Mouse (Mus musculus) activated CD4-positive, CD25-positive, alpha-beta regulatory T cell, adult 4 months (primary cell): ENCODE results near the gene Palm2. TPM values are rescaled to one million over a fixed set of nuclear protein-coding genes. Genes with fewer than 3 reads are reported as not detected.

Experiments used
- polyA plus RNA-seq, 2 experiments: library from polyadenylated mRNA; unstranded; fragments of 100-300 nt; shearing (Covaris generic); gene quantifications; one replicate each; pipeline ENCODE4 v1.2.1; 2017

Palm2 gene
- polyA plus RNA-seq, 2 experiments from 2014 or later = not detected

Other genes with a start within 250 kb of the Palm2 start
- 1 to 10 TPM; 1.6 to 2.0 TPM for gene Ptpn3, start 132.4 kb upstream of the Palm2 start, polyA plus RNA-seq
- 1 to 10 TPM; 1.5 to 2.0 TPM for gene Pakap, start 133.9 kb downstream of the Palm2 start, polyA plus RNA-seq